Mouse (Mus musculus) embryonic facial prominence, embryonic 13.5 days (tissue): ENCODE results near the gene Igf2. TPM values are rescaled to one million over a fixed set of nuclear protein-coding genes. Genes with fewer than 3 reads are reported as not detected.

Source experiments
- ATAC-seq: fragments of 200-750 bp; cut with Nextera tagmentation; 2 replicates; pipeline ENCODE4 v1.8.0; 2017; ENCODE audit warnings: low read depth; ENCODE audit not compliant: insufficient number of reproducible peaks, insufficient read depth, low FRiP score, low TSS enrichment
- H3K27ac ChIP-seq: fragments of 300-500 bp; sonication (generic); 2 replicates; pipeline ENCODE4 v1.5.1; 2015; ENCODE audit warnings: moderate library complexity, mild to moderate bottlenecking, inconsistent platforms
- H3K27me3 ChIP-seq: fragments of 300-500 bp; sonication (generic); 2 replicates; pipeline ENCODE4 v1.6.1; 2015; ENCODE audit warnings: mild to moderate bottlenecking, inconsistent platforms
- H3K36me3 ChIP-seq: fragments of 300-500 bp; sonication (generic); 2 replicates; pipeline ENCODE4 v1.6.1; 2015; ENCODE audit warnings: mild to moderate bottlenecking, inconsistent platforms
- H3K4me1 ChIP-seq: fragments of 300-500 bp; sonication (generic); 2 replicates; pipeline ENCODE4 v1.6.1; 2015; ENCODE audit warnings: inconsistent platforms
- H3K4me2 ChIP-seq: fragments of 300-500 bp; sonication (generic); 2 replicates; pipeline ENCODE4 v1.6.1; 2015; ENCODE audit warnings: moderate library complexity, mild to moderate bottlenecking, inconsistent platforms
- H3K4me3 ChIP-seq: fragments of 300-500 bp; sonication (generic); 2 replicates; pipeline ENCODE4 v1.5.1; 2015; ENCODE audit warnings: mild to moderate bottlenecking, inconsistent platforms
- H3K9ac ChIP-seq: fragments of 300-500 bp; sonication (generic); 2 replicates; pipeline ENCODE4 v1.6.1; 2015; ENCODE audit warnings: mild to moderate bottlenecking, inconsistent platforms
- H3K9me3 ChIP-seq: fragments of 300-500 bp; sonication (generic); 2 replicates; pipeline ENCODE4 v1.6.1; 2016; ENCODE audit warnings: inconsistent platforms
- WGBS: fragments of 180-500 bp; shearing (Covaris S2); methylation state at CpG from one replicate; pipeline ENCODE4 v1.1.7; 2015; ENCODE audit warnings: mixed read lengths; 5-methylcytosine and 5-hydroxymethylcytosine counted together
- microRNA counts: library from miRNA; unstranded; fragments of <30 nt; microRNA quantifications from one replicate; lab custom pipeline; 2016
- microRNA-seq: library from miRNA; unstranded; fragments of <30 nt; microRNA quantifications from one replicate; pipeline ENCODE4, GENCODE M21; 2016
- polyA plus RNA-seq: library from polyadenylated mRNA; unstranded; fragments of >200 nt; fragmentation: Nextera tagmentation; extraction: Ambion mirVana; gene quantifications from 2 replicates; pipeline ENCODE4 v1.2.1, GENCODE M21; 2015

Gene Igf2
- polyA plus RNA-seq, 1 experiment from 2014 or later = 679 TPM

DNA sequence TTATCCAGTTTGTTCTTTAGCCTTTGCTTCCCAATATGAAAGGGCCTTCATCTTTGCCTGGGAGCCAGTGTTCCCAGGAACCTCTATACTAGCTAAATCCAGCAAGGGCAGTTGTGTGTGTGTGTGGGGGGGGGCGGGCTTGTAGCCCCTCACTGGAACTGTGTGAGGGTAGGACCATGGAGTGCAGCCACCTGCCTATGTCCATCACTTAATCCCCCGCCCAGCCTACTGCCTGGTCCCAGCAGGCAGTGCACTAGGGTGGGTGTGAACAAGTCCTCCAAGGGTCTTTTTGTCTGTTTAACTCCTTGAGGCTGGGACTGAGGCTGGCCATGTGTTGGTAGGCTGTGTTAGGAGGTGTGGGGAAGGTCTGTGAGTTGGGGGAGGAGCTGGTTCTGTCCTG lies 53.5 kb downstream of the Igf2 start:
- no peak overlapping the region for H3K4me2 ChIP-seq
- H3K9me3 ChIP-seq = no peaks in the 10 kb centered on the region
- no peak overlapping the region for H3K27ac ChIP-seq
- H3K36me3 ChIP-seq = no peaks in the 10 kb centered on the region
- WGBS = 47% methylated on average over 2 of the region's 2 CpGs
- H3K4me1 ChIP-seq = peaks cover 27% of the 10 kb centered on the region
- ATAC-seq = no peak
- H3K4me3 ChIP-seq = no peak overlapping the region
- no peaks in the 10 kb centered on the region for H3K27me3 ChIP-seq
- H3K9ac ChIP-seq = no peak overlapping the region

DNA sequence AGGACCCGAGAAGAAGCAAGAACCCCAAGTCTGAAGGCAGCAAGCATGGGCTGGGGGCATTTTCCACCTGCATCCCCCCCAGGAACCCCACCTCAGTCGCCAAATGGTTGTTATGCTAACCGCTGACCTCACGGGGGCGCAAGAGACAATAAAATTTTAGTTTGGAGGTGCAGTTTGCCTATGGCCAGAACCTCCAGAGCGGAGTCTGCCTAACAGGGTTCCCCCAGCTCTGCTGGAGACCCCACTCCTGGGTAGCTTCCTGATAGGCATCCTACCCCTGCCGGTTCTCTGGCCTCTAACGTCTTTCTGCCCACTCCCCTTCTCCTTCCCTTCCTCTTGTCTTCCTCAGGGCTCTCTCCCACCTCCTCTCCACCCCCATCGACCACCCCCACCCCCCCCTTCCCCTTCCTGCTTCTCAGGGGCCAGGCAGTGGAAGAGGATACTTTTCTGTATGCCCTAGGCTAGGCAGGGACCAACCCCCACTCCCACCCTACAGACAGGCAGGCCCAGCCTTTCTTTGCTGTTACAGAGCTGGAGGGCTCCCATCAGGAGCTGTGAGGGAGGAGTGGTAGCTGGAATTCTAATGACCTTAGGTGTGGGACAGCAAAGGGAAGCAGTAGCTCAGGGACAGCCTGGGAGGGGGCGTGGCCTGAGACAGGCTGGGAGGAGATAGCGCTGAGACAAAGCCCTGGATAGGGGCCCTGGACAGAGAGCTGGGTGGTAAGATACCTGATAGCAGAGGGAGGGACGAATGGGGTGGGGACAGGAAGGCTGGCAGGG lies 55.8 kb downstream of the Igf2 start:
- peak overlapping the region; percentile 90 for H3K27ac ChIP-seq
- H3K9ac ChIP-seq = peak overlapping the region; percentile 59
- H3K4me1 ChIP-seq = peaks cover 24% of the 10 kb centered on the region
- peak; percentile 86 for ATAC-seq
- WGBS = under 1% methylated on average over 12 of the region's 12 CpGs
- H3K27me3 ChIP-seq = no peaks in the 10 kb centered on the region
- H3K4me3 ChIP-seq = peak overlapping the region; percentile 13
- H3K4me2 ChIP-seq = peak overlapping the region; percentile 49
- no peaks in the 10 kb centered on the region for H3K9me3 ChIP-seq
- no peaks in the 10 kb centered on the region for H3K36me3 ChIP-seq

DNA sequence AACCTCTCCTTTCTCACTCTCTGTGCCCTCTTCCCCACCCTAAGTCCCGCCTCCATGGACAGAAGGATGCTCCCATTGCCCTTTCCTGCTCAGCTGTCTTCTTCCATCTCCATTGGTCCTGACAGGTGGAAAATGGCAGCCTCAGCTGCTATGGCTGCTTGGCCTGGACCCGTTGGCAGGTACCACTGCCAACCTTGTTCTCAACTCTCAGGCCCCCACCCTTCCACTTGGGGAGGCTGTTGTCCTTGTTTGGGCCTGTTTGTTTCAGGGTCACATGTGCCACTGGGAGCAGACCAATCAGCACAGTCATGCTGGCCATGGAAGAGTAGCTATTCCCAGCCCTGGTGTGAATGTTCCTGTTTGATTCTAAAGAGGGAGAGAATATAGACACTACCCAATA lies 65.7 kb downstream of the Igf2 start:
- ATAC-seq = no peak
- no peak overlapping the region for H3K4me2 ChIP-seq
- no peaks in the 10 kb centered on the region for H3K27me3 ChIP-seq
- no peak overlapping the region for H3K27ac ChIP-seq
- H3K4me1 ChIP-seq = peaks cover 19% of the 10 kb centered on the region
- H3K36me3 ChIP-seq = no peaks in the 10 kb centered on the region
- no peak overlapping the region for H3K9ac ChIP-seq
- no peak overlapping the region for H3K4me3 ChIP-seq
- H3K9me3 ChIP-seq = no peaks in the 10 kb centered on the region
- WGBS = 90% methylated on average over 2 of the region's 2 CpGs

MicroRNA genes within 50 kb of the gene (microRNA counts, 519-probe panel; counts per million panel counts)
- microRNA mmu-miR-483 (lab: Ali Mortazavi, UCI) = 2,327 counts per million, percentile 57 among the panel's probes with 10 or more counts

Small RNA genes lying within 50 kb of the gene (microRNA-seq; reads per million reads assigned to microRNA genes)
- gene Mir483 = 951 reads per million, percentile 76 among the genes with 10 or more reads in this experiment

Other genes with a start within 250 kb of the Igf2 start
- gene Syt8, start 232.0 kb downstream of the Igf2 start, polyA plus RNA-seq = 0.37 and 0.66 TPM in 2 replicates
- gene Tnni2, start 225.0 kb downstream of the Igf2 start, polyA plus RNA-seq = 7.7 and 8.4 TPM in 2 replicates
- gene Lsp1, start 206.0 kb downstream of the Igf2 start, polyA plus RNA-seq = 28.5 and 29.2 TPM in 2 replicates
- gene Tnnt3, start 168.0 kb downstream of the Igf2 start, polyA plus RNA-seq = 3.8 and 5.8 TPM in 2 replicates
- 36.0 and 36.7 TPM in 2 replicates for gene Mrpl23, start 134.1 kb downstream of the Igf2 start, polyA plus RNA-seq
- 0.10 TPM in 1 of 2 replicates, not detected in the other for gene Gm49394, start 3.1 kb upstream of the Igf2 start, polyA plus RNA-seq
- gene Ins2, start 76.6 kb upstream of the Igf2 start, polyA plus RNA-seq = not detected in 2 replicates